Mouse (Mus musculus): ENCODE measurements around the gene Ung.

- TF ChIP-seq CTCF (IDR thresholded peaks at IDR 0.05; ENCODE audit: low read depth) (no peak), EP300 (IDR thresholded peaks at IDR 0.05; ENCODE audit: low read depth) (no peak)
These were observed 9.0 kb downstream of the Ung start for GRCm38 (mm10) chr5:114139175-114139574.

All from liver, embryonic 14.5 days (tissue).